Mouse (Mus musculus): ENCODE results near the gene Car5a.
A peak's percentile ranks its signal among the peaks of the same experiment; 100 is the strongest.

Gene Car5a

GRCm38 (mm10) chr8:121906542-121907512 is 37.9 kb downstream of the Car5a start:
- DNase-seq (ENCODE audit: low spot score): no peak

DNA sequence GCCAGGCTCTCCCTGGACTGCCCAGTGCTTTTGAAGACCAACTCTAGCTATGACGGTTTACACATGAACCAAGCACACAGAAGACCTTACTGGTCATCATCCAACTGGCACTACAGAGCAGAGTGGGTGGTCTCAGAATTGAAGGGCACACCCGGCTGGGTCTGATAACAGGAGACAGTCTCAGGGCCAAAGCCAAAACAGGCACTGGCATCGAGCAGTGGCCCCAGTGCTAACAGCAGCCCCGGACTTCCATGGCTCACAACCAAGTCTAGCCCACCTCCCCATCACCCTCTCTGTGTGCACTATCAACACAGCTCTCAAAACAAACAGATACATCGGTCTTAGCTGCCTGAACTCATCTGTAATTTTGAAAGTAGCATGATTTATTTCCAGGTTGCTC is 38.8 kb downstream of the Car5a start:
- DNase-seq (ENCODE audit: low spot score): no peak

DNA sequence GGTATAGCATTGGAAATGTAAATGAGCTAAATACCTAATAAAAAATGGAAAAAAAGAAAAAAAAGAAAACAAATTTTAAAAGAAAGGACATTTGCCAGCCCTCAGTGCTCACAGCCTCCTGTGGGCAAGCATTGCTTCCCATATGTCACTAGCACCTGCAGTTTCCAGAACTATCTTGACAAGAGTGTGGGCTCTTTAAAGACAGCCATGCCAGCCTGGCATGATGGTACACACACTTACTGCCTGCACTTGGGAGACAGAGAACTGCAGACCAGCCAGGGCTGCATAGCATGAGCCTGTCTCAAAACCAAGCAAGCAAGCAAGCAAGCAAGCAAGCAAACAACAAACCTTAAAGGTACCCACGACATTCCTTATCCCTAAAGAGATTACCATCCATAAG is 39.3 kb downstream of the Car5a start:
- no peak for DNase-seq (ENCODE audit: low spot score)

- no peak for DNase-seq (ENCODE audit: low spot score)
Measured at GRCm38 (mm10) chr8:121904999-121905398, 39.7 kb downstream of the Car5a start.

GRCm38 (mm10) chr8:121903977-121904376 is 40.7 kb downstream of the Car5a start:
- DNase-seq (ENCODE audit: low spot score): no peak

DNA sequence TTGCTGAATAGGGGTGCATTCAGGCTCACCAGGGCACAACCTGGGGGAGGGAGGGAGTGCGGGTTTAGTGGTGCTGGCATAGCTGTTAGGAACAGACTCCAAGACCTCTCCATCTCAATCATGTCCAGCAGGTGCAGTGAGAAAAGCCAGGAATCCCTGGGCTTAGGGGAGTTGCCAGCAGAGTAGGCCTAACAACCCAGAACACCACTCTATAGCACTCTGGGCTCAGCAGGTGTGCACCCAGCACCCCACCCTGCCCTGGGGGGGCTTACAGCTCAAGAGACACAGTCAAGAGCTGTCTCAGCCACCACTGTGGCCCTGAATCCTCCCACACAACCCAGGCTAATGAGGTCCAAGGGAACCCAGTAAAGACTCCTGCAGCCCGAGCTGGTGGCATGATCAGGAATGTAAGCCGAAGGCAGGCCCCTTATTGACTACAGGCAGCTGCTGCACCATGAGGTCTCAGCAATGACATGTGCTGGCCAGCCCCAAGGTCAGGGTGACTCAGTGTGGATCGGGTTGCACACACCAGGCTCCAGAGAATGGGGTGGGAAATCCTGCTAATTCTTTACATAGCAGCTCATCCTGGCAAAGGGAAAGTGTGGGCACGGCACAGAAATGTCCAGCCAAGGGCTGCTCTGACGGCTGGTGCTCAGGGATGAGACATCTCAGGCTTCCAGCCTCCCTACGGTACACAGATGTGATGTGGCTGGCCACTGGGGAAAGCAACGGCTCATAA is 43.0 kb downstream of the Car5a start:
- no peak for DNase-seq (ENCODE audit: low spot score)

DNA sequence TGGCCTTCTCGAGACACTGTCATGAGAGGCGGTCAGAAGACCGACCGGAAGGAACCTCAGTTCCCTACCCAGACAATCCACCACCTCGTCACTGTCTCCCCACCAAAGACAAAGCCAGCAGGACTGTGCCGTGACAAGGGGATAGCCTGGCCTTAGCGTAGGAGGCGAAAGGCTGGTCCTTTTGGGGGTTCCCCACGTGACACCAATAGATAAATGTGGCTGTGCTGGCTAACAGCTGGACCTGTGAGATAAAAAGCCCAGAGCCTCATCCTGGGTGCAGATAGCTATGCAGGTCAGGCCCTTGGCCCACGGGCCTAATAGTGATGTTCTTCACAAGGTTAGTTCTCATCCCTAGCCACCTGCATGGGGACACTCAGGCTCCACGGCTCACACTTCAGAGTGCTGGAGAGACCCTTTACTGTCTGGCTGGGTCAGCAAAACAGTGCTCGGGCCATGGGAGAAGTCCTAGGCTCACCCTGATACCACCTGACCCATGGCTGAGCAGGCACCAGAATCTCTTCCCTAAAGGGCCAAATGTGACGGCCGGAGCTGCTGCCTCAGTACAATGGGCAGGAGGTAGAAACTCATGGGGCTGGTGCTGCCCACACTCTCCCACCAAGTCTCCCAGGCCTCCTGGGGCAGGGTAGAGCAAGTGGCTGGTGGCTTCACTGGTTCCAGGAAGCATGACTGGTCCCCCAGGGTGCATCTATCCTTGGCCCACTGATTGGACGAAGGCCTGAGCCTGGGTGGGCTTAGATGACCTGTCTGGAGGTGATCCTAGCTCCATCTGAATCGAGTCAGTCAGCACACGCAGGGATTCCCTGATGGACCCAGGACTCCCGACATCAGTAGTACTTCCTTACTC is 45.3 kb downstream of the Car5a start:
- DNase-seq (ENCODE audit: low spot score): no peak

- peak; percentile 55 for DNase-seq (ENCODE audit: low spot score)
Measured at GRCm38 (mm10) chr8:121898401-121898931, 46.2 kb downstream of the Car5a start.

DNA sequence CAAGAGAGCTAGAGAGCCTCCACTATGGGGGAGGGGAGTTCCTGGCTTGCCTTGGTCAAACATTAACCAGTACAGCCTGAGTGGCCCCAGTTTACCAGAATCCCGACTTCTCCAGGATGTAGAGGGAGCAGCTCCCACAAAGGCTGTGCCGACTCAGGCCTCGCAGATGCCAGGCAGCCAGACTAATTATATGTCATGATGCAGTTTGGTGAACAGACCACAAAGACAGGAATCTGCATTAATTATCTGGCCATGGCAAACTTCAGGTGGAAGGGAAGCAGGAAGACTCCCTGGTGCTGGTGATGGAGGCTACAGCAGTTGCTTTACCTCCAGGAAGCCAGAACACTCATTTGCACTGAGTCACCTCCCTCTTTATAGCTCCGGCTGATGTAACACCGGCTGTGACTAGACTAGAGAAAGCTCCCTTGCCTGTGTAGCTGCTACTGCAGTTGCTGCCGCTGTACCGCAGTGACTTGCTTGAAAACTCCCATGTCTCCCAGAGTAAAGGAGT is 46.8 kb downstream of the Car5a start:
- DNase-seq (ENCODE audit: low spot score): peak; percentile 30

GRCm38 (mm10) chr8:121897205-121897604 is 47.5 kb downstream of the Car5a start:
- no peak for DNase-seq (ENCODE audit: low spot score)

DNA sequence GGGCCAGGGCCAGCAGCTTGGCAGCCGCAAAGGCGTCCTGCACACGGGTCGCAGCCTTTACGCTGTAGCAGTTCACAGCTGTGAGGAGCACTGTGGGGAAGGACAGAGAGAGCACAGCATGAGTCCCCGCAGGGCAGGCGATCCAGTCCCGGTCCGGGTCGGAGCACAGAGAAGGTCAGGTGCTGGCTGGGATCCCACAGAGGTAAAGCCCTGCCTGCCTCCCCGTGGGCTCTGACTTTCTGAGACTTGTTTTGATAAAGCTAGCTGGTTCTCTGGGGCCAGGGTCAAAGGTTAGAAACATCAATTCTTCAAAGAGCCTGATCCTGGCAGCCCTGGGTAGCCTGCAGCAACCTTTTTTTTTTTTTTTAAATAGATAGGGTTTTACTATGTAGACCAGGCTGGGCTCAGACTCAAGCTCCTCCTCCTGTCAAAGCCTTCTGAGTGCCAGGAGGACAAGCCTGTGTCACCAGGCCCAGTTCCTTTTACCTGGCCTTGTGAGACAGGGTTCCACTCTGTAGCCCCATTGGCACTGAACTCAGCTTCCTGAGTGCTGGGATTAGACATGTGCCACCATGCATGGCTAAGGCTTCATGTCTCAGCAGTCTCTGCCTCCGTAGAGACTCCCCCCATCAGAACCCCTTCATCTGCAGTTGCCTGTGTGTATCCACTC is 48.1 kb downstream of the Car5a start:
- DNase-seq (ENCODE audit: low spot score): no peak

DNA sequence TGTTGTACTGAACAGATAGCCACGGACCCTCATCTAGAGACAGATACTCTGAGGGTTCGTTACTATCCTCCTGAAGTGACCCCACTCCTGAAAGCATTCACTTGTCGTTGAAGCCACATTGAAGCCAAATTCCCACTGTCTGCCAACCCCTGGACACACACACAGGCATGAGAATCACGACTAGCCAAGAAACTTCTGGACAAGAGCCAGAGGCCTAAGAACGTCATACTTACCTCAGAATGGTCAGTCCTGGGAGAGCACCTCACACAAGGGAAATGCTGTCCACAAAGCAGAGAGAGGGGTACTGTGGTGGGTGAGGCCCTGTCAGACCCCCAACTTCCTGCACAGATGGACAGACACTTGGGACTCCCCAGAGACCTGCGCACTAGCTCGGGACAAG is 48.8 kb downstream of the Car5a start:
- DNase-seq (ENCODE audit: low spot score): no peak

GRCm38 (mm10) chr8:121892875-121893274 is 51.8 kb downstream of the Car5a start:
- DNase-seq (ENCODE audit: low spot score): no peak

DNA sequence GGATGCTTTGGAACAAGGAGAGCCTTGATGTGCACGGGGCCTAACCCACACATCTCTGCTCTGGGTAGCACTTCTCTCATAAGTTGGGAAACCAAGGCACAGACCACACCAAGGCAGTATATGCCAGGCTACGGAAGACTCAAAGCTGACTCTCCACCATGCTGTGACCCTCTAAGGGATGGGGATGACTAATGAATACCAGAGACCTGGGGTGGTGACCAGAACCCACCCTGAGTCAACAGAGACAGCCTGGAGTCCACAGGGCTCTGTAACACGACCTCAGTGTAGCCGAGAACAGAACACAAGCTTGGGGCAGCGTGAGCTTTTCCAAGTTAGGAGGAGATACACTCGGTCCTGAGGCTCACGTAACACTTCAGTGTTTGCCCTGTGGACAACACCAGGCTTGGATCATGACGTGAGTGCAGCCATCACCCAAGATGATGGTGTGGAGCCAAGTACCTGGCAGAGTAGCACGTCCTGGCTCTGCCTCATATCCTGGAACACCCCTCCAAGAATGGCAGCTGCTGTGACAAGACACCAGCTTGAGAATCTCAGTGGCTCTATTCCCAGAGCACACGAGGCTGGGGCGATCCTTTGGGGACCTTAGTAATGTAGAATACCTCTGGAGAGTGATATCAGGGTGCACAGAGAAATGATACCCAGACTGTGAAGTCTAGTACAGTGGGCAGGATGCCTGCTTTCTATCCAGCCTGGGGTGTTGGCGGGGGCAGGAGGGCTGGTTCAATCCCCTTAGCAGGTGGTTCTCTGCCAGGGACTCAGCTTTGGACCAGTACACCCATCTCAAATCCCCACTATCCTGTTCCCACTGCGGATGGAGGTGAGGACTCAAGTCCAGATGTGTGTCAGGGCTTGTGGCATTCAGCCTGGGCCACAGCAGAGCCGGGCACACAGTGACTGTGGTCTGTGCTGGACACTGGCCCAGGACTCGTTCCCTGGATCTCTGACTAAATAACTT is 54.6 kb downstream of the Car5a start:
- no peak for DNase-seq (ENCODE audit: low spot score)

DNA sequence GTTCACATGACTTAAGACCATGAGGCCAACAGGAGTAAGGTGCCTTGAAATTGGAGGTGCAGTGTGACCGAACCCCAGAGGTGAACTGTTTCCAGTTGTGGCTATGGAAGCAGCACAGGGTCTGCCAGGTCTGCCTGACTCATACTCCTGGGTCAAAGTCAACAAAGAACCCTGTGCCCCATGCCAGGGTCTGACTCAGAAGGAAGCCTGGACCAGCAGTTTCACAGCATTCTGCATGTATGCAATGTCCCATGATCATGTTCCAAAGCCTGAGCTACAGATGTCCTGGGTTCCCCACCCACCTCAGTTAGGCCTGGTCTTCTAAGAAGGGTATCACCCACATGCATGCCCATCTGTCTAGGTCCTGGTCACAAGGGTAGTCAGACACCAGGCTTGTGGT is 55.4 kb downstream of the Car5a start:
- DNase-seq (ENCODE audit: low spot score): no peak

- DNase-seq (ENCODE audit: low spot score): no peak
Measured at GRCm38 (mm10) chr8:121887547-121887946, 57.2 kb downstream of the Car5a start.

DNA sequence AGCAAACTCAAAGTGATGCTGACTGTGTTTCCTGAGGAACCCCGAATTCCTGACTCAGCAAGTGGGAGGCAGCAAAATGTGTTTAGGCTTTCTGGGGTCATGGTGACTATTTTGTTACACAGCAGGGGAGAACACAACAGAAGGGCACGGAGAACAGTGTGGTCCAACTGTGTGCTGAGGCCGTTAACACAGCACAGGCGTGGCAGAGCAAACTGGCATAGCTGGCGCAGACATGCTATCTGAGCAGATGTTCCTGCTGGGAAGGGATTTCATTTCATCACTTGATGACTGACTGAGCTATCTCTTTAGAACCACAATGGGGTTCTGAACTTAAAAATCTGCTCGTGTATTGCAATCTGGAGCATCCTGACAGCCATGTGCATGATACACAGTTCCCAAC is 59.3 kb downstream of the Car5a start:
- no peak for DNase-seq (ENCODE audit: low spot score)

DNA sequence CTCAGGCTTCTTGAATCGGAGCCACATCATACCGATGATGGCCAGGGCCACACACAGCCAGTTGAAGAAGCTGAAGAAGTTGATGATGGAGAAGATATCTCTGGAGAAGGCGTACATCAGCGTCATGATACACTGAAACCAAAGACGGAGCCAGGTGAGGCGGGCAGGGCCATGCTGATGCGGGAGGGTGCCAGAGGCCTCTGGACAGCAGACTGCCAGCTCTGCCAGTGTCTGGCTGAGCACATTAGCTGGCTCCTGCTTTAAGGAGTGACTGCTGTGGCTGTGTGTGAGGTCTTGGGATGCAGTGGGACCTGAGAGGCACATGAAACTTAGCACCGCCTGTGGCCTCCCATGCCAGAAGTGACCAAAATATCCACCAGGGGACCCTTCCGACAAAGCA is 59.7 kb downstream of the Car5a start:
- no peak for DNase-seq (ENCODE audit: low spot score)

- no peak for DNase-seq (ENCODE audit: low spot score)
Measured at GRCm38 (mm10) chr8:121884181-121884580, 60.5 kb downstream of the Car5a start.

GRCm38 (mm10) chr8:121881921-121882320 is 62.8 kb downstream of the Car5a start:
- no peak for DNase-seq (ENCODE audit: low spot score)

All from layer of hippocampus, adult 9-10 months (tissue).